Mouse (Mus musculus) bone marrow macrophage, adult 2 months (primary cell): ENCODE data around the gene Ckb.

ENCODE experiments used
- CTCF ChIP-seq: IDR thresholded peaks from 2 replicates; pipeline ENCODE4 v1.5.1; 2012; ENCODE audit warnings: low read depth, mild to moderate bottlenecking, low read length, moderate library complexity
- POLR2A ChIP-seq: IDR thresholded peaks from 2 replicates; pipeline ENCODE4 v1.6.1; 2012; ENCODE audit warnings: mild to moderate bottlenecking, low read depth, low read length, borderline replicate concordance

GRCm38 (mm10) chr12:111696239-111696638 is 24.1 kb upstream of the Ckb start:
- TF ChIP-seq CTCF (peak; percentile 59; the same call in 1 of the 2 replicates), POLR2A (no peak)
